Mouse (Mus musculus) megakaryocyte, embryonic 14.5 days (primary cell): ENCODE data around the gene Plcg2.

ENCODE experiments used
- FLI1 ChIP-seq: IDR thresholded peaks from 2 replicates; pipeline ENCODE4 v1.6.1; 2012; ENCODE audit warnings: low read length, inconsistent platforms, mixed read lengths
- GATA1 ChIP-seq: IDR thresholded peaks from 3 replicates; pipeline ENCODE4 v1.6.1; 2012; ENCODE audit warnings: mixed read lengths, low read length, inconsistent platforms, borderline replicate concordance

- no peak for TF ChIP-seq GATA1
- no peak for TF ChIP-seq FLI1
These were observed 186.4 kb downstream of the Plcg2 start for GRCm38 (mm10) chr8:117684504-117684903.
